Mouse (Mus musculus) CH12.LX (cell line): ENCODE measurements around the gene Tigit.

Experiments used
- KAT2A ChIP-seq: IDR thresholded peaks from 2 replicates; pipeline ENCODE4 v1.6.1; 2012; ENCODE audit warnings: low read length, improper control_type of control experiment, inconsistent platforms; ENCODE audit not compliant: insufficient replicate concordance
- ZC3H11A ChIP-seq: IDR thresholded peaks from 2 replicates; pipeline ENCODE4 v1.6.1; 2012; ENCODE audit warnings: low read depth, mild to moderate bottlenecking, inconsistent platforms, low read length, improper control_type of control experiment

DNA sequence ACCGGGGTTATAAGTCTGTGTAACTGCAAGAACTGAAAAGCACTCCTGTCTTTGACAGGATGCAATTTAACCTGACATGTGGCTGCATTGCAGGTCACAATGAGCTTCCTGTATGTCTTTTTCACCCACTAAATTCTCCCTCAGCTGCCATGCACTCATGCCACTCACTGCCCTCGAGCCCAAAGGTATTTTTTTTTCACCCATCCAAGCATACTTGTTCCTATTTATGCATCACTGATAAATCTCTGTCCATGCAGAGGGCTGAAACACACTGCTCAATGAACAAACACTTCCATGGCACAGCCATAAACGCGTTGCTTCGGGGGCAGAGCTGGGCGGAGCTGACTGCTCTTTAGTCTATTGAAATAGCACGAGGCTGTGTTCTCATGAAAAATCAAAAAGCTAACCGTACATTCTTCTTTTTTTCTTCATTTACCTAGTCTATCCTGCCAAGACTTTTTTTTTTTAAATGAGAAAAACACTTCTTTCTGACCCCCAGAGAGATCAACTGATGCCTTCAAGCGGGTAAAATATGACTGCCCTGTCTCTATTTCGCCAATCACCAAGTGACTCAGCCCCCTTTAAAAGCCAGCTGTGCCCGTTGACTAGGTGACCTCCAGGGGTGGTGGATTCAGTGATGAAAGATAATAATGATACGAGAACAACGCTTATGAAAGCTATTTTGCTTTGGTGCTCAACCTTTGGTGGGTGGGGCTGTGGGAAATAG is 44.6 kb upstream of the Tigit start:
- no peak for TF ChIP-seq ZC3H11A
- TF ChIP-seq KAT2A, result no peak
